14 mouse cellular contexts compared by ENCODE assay signal in genomic region chr11:57004611-57005010, GRCm38 (mm10). TPM values are rescaled to one million over a fixed set of nuclear protein-coding genes. Genes with fewer than 3 reads are reported as not detected.
"Had no signal": no experiment of that assay in that cellular context is flagged by ENCODE, and none has a peak within 500 bp of the region (broad histone marks: within the 10 kb centered on the region; RNA-seq: fewer than 3 reads in every experiment).

No protein-coding gene starts in this region.

- H3K27ac ChIP-seq: left cerebral cortex, adult 2 months; limb, embryonic 13.5 days; liver, embryonic 12.5 days; midbrain, embryonic 13.5 days; neural tube, embryonic 15.5 days; stomach, postnatal 0 days had no signal

- DNase-seq: kidney, adult 8-10 months; kidney, postnatal 25 days; thymus, adult 18-20 months; thymus, postnatal 14 days had no signal

- H3K27me3 ChIP-seq: limb, embryonic 13.5 days; liver, embryonic 12.5 days; midbrain, embryonic 13.5 days; neural tube, embryonic 15.5 days had no signal

- H3K4me2 ChIP-seq: limb, embryonic 13.5 days; liver, embryonic 12.5 days; midbrain, embryonic 13.5 days; neural tube, embryonic 15.5 days had no signal

- ATAC-seq: intestine, embryonic 16.5 days; liver, embryonic 12.5 days; lung, postnatal 0 days; midbrain, embryonic 13.5 days had no signal

- H3K36me3 ChIP-seq: limb, embryonic 13.5 days; liver, embryonic 12.5 days; midbrain, embryonic 13.5 days; neural tube, embryonic 15.5 days had no signal

- H3K4me3 ChIP-seq: left cerebral cortex, adult 2 months; limb, embryonic 13.5 days; liver, embryonic 12.5 days; midbrain, embryonic 13.5 days; myocyte; neural tube, embryonic 15.5 days had no signal

- H3K9ac ChIP-seq: limb, embryonic 13.5 days; liver, embryonic 12.5 days; midbrain, embryonic 13.5 days; neural tube, embryonic 15.5 days had no signal

- H3K4me1 ChIP-seq: liver, embryonic 12.5 days; neural tube, embryonic 15.5 days had no signal

- H3K9me3 ChIP-seq: limb, embryonic 13.5 days; liver, embryonic 12.5 days; midbrain, embryonic 13.5 days; neural tube, embryonic 15.5 days had no signal

RNA-seq across cellular contexts. Expression of gene Gria1, which starts 6.6 kb away (rescaled TPM):
- total RNA-seq: megakaryocyte-erythroid progenitor cell, adult 5-6 weeks had no signal
